Mouse (Mus musculus): ENCODE measurements around the gene Abraxas2. TPM values are rescaled to one million over a fixed set of nuclear protein-coding genes. Genes with fewer than 3 reads are reported as not detected.

The Abraxas2 gene
- polyA plus RNA-seq, 1 experiment from 2014 or later = 27.1 TPM

DNA sequence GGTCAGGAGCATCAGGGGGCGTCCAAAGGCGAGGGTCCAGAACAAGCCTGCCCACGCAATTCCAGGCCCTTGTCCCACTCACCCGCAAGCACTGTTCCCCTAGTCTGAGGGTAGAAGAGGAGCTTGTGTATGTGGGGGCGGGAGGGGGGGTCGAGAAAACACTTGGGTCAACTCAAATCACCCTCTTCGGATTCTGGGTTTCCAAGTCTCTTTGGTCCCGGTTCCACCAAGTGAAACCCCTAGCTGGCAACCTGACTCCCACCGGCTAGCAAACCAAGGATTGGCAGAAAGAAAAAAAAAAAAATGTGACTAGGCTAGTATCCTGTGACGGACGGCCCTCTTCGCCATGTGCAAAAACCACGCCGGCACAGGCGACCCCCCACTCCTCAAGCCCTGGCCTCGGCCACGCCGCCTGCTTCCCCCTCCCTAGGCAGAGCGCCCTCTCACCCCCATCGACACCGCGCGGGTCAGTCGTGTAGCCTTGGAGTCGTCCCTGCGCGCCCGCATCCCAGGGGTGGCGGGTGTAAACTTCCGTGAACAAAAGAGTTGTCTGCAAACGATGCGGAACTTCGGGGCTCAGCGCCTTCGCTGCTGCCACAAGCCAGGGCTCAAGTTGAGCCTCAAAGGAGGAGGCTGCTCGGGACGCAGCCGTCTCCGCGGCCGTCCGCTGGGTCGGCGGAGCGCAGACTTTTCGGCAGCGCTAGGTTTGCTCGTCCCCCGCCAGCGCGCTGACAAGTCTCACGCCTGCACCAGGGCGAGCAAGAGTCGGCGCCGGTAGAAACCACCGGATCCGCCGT, 46.2 kb upstream of the Abraxas2 start:
- ATAC-seq = peak; percentile 14; the same call in 1 of the 2 replicates
- Histone ChIP-seq H3K36me3 (ENCODE audit: control insufficient read depth, insufficient read depth) (no peaks in the 10 kb centered on the region), H3K4me3 (ENCODE audit: low read depth, low read length) (peak overlapping the region; percentile 72), H3K9me3 (ENCODE audit: control insufficient read depth) (no peaks in the 10 kb centered on the region), H3K9ac (ENCODE audit: low read depth, low read length) (peak overlapping the region; percentile 86), H3K27ac (ENCODE audit: low read depth, low read length) (peak overlapping the region; percentile 90), H3K27me3 (replicated peaks; ENCODE audit: control insufficient read depth, insufficient read depth, low read length) (no peaks in the 10 kb centered on the region), H3K4me1 (replicated peaks; ENCODE audit: control insufficient read depth, insufficient read depth, low read length) (peaks cover 19% of the 10 kb centered on the region), H3K4me2 (replicated peaks; ENCODE audit: low read depth) (peak overlapping the region; percentile 92)
- WGBS = under 1% methylated on average over 57 of the region's 59 CpGs
- TF ChIP-seq CTCF (IDR thresholded peaks at IDR 0.05; ENCODE audit: low read depth) = no peak

DNA sequence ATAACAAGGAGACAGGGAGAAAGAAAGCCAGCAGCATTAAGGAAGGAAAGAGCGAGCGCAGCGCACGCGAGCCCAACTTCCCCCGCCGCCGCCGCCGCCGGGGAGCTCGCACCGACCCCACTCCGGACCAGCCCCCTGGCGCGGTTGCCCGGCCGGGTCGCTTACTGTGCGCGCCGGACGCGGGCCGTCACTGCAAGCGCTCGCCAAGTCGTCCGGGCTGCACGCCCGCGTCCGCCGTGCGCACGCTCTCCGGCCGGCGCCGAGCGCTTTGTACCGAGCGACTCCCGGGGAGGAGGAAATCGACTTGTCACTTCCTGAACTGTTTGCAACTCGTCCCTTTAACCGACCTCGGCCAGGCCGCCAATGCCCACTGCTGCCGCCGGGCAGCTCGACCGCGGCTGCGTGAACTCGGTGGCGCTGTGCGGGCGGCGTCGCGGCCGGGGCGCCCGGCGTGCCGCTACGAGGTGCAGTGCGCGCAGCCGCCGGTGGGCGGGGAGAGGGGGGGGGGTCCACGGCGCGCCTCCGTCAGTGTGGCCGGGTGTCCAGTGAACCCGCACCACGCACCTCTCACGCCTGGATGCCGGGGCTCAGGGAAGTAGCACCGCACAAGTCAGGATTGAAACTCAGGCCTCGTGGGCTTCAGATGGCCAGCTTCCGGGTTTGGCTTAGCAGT, 45.5 kb upstream of the Abraxas2 start, which contains the start of gene Fam53b:
Gene Fam53b (minus strand): TSS at position 471 of the 673 bp plus-strand sequence.
- H3K27ac ChIP-seq (ENCODE audit: low read depth, low read length) = peak within 1 kb of the TSS; percentile 90
- H3K4me3 ChIP-seq (ENCODE audit: low read depth, low read length) = peak within 1 kb of the TSS; percentile 72
- H3K4me1 ChIP-seq (replicated peaks; ENCODE audit: control insufficient read depth, insufficient read depth, low read length) = peaks cover 13% of the 10 kb centered on the region
- TF ChIP-seq CTCF (IDR thresholded peaks at IDR 0.05; ENCODE audit: low read depth) = peak; percentile 56
- H3K36me3 ChIP-seq (ENCODE audit: control insufficient read depth, insufficient read depth) = no peaks in the 10 kb centered on the region
- under 1% methylated on average over 79 of the region's 85 CpGs for WGBS
- H3K9me3 ChIP-seq (ENCODE audit: control insufficient read depth) = no peaks in the 10 kb centered on the region
- peak within 1 kb of the TSS; percentile 92 for H3K4me2 ChIP-seq (replicated peaks; ENCODE audit: low read depth)
- peak within 1 kb of the TSS; percentile 86 for H3K9ac ChIP-seq (ENCODE audit: low read depth, low read length)
- peak; percentile 65 for ATAC-seq
- no peaks in the 10 kb centered on the region for H3K27me3 ChIP-seq (replicated peaks; ENCODE audit: control insufficient read depth, insufficient read depth, low read length)

DNA sequence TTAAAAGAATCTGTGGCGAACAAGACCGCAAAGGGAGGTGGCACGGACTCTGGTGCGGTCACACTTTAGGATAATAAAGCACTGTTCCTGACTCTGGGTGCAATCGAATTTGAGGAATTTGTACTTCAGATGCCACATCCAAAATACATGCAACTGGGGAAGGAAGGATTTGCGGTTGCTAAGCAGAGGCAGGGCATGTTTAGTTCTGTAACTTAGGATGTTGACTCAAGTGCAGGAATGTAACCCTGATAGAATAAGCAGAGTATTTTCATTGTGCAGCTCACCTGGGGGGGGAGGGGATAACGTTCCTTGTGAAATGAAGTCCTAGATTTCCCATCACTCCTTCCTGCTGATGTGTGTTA, 45.0 kb upstream of the Abraxas2 start:
- ATAC-seq = no peak
- 5% methylated on average over 7 of the region's 7 CpGs for WGBS
- Histone ChIP-seq H3K9ac (ENCODE audit: low read depth, low read length) (peak overlapping the region; percentile 86), H3K4me3 (ENCODE audit: low read depth, low read length) (peak overlapping the region; percentile 72), H3K36me3 (ENCODE audit: control insufficient read depth, insufficient read depth) (no peaks in the 10 kb centered on the region), H3K4me2 (replicated peaks; ENCODE audit: low read depth) (peak overlapping the region; percentile 92), H3K9me3 (ENCODE audit: control insufficient read depth) (no peaks in the 10 kb centered on the region), H3K4me1 (replicated peaks; ENCODE audit: control insufficient read depth, insufficient read depth, low read length) (peaks cover 8% of the 10 kb centered on the region; the same call in 1 of the 2 replicates), H3K27ac (ENCODE audit: low read depth, low read length) (peak overlapping the region; percentile 90), H3K27me3 (replicated peaks; ENCODE audit: control insufficient read depth, insufficient read depth, low read length) (no peaks in the 10 kb centered on the region)
- no peak for TF ChIP-seq CTCF (IDR thresholded peaks at IDR 0.05; ENCODE audit: low read depth)

DNA sequence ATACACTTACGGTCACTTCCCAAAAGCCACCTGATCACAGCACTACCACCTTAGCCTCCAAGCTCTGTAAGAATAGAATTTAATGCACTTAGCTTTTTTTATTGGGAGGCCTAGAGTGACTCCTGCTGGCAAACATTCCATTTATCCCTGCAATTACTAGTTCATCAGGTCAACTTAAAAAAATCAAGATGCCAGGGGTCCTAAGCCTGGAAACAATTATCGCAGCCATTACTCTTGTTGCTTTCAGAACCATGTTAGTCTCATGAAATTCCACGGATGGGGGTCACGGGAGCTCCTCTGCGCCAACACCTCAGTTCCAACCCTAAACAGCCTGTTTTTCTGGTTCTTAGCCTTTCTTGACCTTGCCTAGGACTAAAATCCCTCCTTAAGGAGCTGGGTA, 43.9 kb upstream of the Abraxas2 start:
- no peaks in the 10 kb centered on the region for H3K27me3 ChIP-seq (replicated peaks; ENCODE audit: control insufficient read depth, insufficient read depth, low read length)
- no peak overlapping the region for H3K27ac ChIP-seq (ENCODE audit: low read depth, low read length)
- peak; percentile 49 for TF ChIP-seq CTCF (IDR thresholded peaks at IDR 0.05; ENCODE audit: low read depth)
- H3K4me2 ChIP-seq (replicated peaks; ENCODE audit: low read depth) = no peak overlapping the region
- ATAC-seq = no peak
- no peaks in the 10 kb centered on the region for H3K9me3 ChIP-seq (ENCODE audit: control insufficient read depth)
- H3K4me1 ChIP-seq (replicated peaks; ENCODE audit: control insufficient read depth, insufficient read depth, low read length) = peaks cover 8% of the 10 kb centered on the region; the same call in 1 of the 2 replicates
- no peak overlapping the region for H3K9ac ChIP-seq (ENCODE audit: low read depth, low read length)
- no peaks in the 10 kb centered on the region for H3K36me3 ChIP-seq (ENCODE audit: control insufficient read depth, insufficient read depth)
- 75% methylated on average over 5 of the region's 5 CpGs for WGBS
- no peak overlapping the region for H3K4me3 ChIP-seq (ENCODE audit: low read depth, low read length)

DNA sequence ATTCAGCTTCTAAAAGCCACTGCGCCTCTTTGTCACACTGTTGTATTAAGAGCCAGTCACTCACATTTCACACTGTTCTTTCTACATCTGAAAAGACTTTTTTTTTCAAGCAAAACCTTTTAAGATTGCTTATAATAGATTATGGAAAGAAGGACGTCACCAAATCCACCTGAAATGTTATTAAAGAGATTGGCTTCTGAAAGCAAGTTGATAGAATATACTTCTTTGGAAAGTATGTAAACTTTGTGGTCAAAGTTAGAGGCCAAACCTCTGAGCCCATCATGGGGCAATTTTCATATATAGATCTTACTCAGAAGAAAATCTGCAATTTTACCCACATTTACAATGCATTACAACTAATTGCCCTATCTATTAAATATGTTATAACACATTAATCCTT, 42.5 kb upstream of the Abraxas2 start:
- Histone ChIP-seq H3K4me3 (ENCODE audit: low read depth, low read length) (no peak overlapping the region), H3K27me3 (replicated peaks; ENCODE audit: control insufficient read depth, insufficient read depth, low read length) (no peaks in the 10 kb centered on the region), H3K9ac (ENCODE audit: low read depth, low read length) (no peak overlapping the region), H3K4me2 (replicated peaks; ENCODE audit: low read depth) (no peak overlapping the region), H3K4me1 (replicated peaks; ENCODE audit: control insufficient read depth, insufficient read depth, low read length) (0 out of 2 replicates have a peak, but pooled peaks cover 3% of the 10 kb centered on the region), H3K9me3 (ENCODE audit: control insufficient read depth) (no peaks in the 10 kb centered on the region), H3K36me3 (ENCODE audit: control insufficient read depth, insufficient read depth) (no peaks in the 10 kb centered on the region), H3K27ac (ENCODE audit: low read depth, low read length) (no peak overlapping the region)
- no peak for ATAC-seq
- 80% methylated on average over 2 of the region's 2 CpGs for WGBS
- TF ChIP-seq CTCF (IDR thresholded peaks at IDR 0.05; ENCODE audit: low read depth) = no peak

DNA sequence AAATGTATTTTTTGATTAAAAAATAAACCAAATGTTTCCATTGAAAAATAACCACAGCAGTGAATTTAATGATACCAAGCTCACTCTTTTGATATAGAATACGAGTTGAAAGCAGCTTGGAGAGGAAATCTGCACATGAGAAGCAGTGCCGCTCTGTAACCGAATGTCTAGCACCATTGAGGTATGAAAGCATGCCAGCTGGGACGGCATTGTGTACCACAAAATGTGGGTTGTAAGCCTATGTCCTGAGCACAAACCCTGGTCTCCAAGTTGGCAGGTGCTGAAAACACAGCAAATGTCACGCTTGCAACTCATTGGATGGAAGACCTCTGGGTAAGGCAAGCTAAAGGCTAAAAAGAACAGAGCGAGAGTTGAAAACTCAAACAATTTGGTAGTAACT, 42.0 kb upstream of the Abraxas2 start:
- no peaks in the 10 kb centered on the region for H3K27me3 ChIP-seq (replicated peaks; ENCODE audit: control insufficient read depth, insufficient read depth, low read length)
- H3K36me3 ChIP-seq (ENCODE audit: control insufficient read depth, insufficient read depth) = no peaks in the 10 kb centered on the region
- TF ChIP-seq CTCF (IDR thresholded peaks at IDR 0.05; ENCODE audit: low read depth) = no peak
- no peak for ATAC-seq
- no peak overlapping the region for H3K4me2 ChIP-seq (replicated peaks; ENCODE audit: low read depth)
- no peak overlapping the region for H3K4me3 ChIP-seq (ENCODE audit: low read depth, low read length)
- H3K27ac ChIP-seq (ENCODE audit: low read depth, low read length) = no peak overlapping the region
- H3K4me1 ChIP-seq (replicated peaks; ENCODE audit: control insufficient read depth, insufficient read depth, low read length) = no peaks in the 10 kb centered on the region
- no peaks in the 10 kb centered on the region for H3K9me3 ChIP-seq (ENCODE audit: control insufficient read depth)
- H3K9ac ChIP-seq (ENCODE audit: low read depth, low read length) = no peak overlapping the region
- WGBS = 96% methylated on average over 6 of the region's 6 CpGs

Measured in intestine, postnatal 0 days (tissue).